Mouse (Mus musculus): Measurements from ENCODE around the gene Adk.

DNA sequence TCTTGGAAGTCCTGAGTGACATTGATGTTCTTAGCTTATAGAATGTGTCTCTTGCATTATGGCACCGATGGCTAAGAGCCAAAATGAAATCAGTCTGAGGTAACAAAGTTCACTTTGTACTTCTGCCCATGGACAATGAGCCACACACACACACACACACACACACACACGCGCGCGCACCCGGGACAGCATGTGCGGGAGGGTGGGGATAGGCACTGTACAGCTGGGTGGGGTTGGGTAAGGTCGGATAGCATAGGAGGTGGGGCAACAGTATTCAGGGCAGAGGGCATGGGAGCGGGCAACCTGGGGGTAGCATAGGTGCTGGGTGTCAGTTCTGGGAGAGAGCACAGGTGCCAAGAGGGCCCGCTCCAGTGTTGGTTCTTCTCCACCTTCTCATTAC, 432.3 kb downstream of the Adk start:
- no peak for TF ChIP-seq CTCF (IDR thresholded peaks at IDR 0.05; ENCODE audit: control insufficient read depth, insufficient read depth, low read length)
- TF ChIP-seq POLR2A (IDR thresholded peaks at IDR 0.05; ENCODE audit: borderline replicate concordance, control insufficient read depth, low read depth, low read length), result no peak
